Mouse (Mus musculus): Measurements from ENCODE around the gene Pitx1. TPM values are rescaled to one million over a fixed set of nuclear protein-coding genes. Genes with fewer than 3 reads are reported as not detected.

Pitx1 gene
- polyA plus RNA-seq, 1 experiment from 2014 or later: 37.5 TPM

GRCm38 (mm10) chr13:55829018-55829655 is 6.9 kb downstream of the Pitx1 start:
- WGBS: 14% methylated on average over 12 of the region's 12 CpGs
- peak overlapping the region; percentile 58 for H3K4me3 ChIP-seq
- peak overlapping the region; percentile 43 for H3K4me2 ChIP-seq
- peaks cover 89% of the 10 kb centered on the region for H3K27me3 ChIP-seq
- no peak for ATAC-seq (ENCODE audit: insufficient number of reproducible peaks, low FRiP score, low TSS enrichment, low read depth)
- no peaks in the 10 kb centered on the region for H3K36me3 ChIP-seq
- peak overlapping the region; percentile 61 for H3K27ac ChIP-seq
- peaks cover 63% of the 10 kb centered on the region for H3K4me1 ChIP-seq
- no peak overlapping the region for H3K9ac ChIP-seq
- no peaks in the 10 kb centered on the region for H3K9me3 ChIP-seq

- ATAC-seq (ENCODE audit: insufficient number of reproducible peaks, low FRiP score, low TSS enrichment, low read depth): no peak
- Histone ChIP-seq H3K4me1 (peaks cover 67% of the 10 kb centered on the region), H3K9me3 (no peaks in the 10 kb centered on the region), H3K27ac (peak overlapping the region; percentile 11; the same call in 1 of the 2 replicates), H3K9ac (peak overlapping the region; percentile 33), H3K36me3 (no peaks in the 10 kb centered on the region), H3K4me2 (peak overlapping the region; percentile 43), H3K27me3 (peaks cover 89% of the 10 kb centered on the region), H3K4me3 (peak overlapping the region; percentile 58)
- WGBS: 4% methylated on average over 49 of the region's 50 CpGs
Measured at GRCm38 (mm10) chr13:55828141-55829017, 7.6 kb downstream of the Pitx1 start.

- Histone ChIP-seq H3K4me1 (peaks cover 67% of the 10 kb centered on the region), H3K9ac (peak overlapping the region; percentile 33; the same call in 1 of the 2 replicates), H3K9me3 (no peaks in the 10 kb centered on the region), H3K4me2 (peak overlapping the region; percentile 43), H3K4me3 (peak overlapping the region; percentile 58), H3K36me3 (no peaks in the 10 kb centered on the region), H3K27ac (peak overlapping the region; percentile 11; the same call in 1 of the 2 replicates), H3K27me3 (peaks cover 89% of the 10 kb centered on the region)
- 7% methylated on average over 6 of the region's 6 CpGs for WGBS
- no peak for ATAC-seq (ENCODE audit: insufficient number of reproducible peaks, low FRiP score, low TSS enrichment, low read depth)
Measured at GRCm38 (mm10) chr13:55827679-55828140, 8.3 kb downstream of the Pitx1 start.

GRCm38 (mm10) chr13:55826796-55827678 is 9.0 kb downstream of the Pitx1 start:
- WGBS: 17% methylated on average over 13 of the region's 13 CpGs
- peak overlapping the region; percentile 44 for H3K4me2 ChIP-seq
- H3K27me3 ChIP-seq: peaks cover 89% of the 10 kb centered on the region
- peak overlapping the region; percentile 58 for H3K4me3 ChIP-seq
- H3K9me3 ChIP-seq: no peaks in the 10 kb centered on the region
- peaks cover 66% of the 10 kb centered on the region for H3K4me1 ChIP-seq
- no peak overlapping the region for H3K27ac ChIP-seq
- no peaks in the 10 kb centered on the region for H3K36me3 ChIP-seq
- H3K9ac ChIP-seq: no peak overlapping the region
- ATAC-seq (ENCODE audit: insufficient number of reproducible peaks, low FRiP score, low TSS enrichment, low read depth): no peak

- Histone ChIP-seq H3K4me1 (peaks cover 57% of the 10 kb centered on the region), H3K27me3 (peaks cover 87% of the 10 kb centered on the region), H3K27ac (no peak overlapping the region), H3K36me3 (no peaks in the 10 kb centered on the region), H3K9ac (no peak overlapping the region), H3K9me3 (no peaks in the 10 kb centered on the region), H3K4me3 (peak overlapping the region; percentile 23), H3K4me2 (peak overlapping the region; percentile 44)
- no peak for ATAC-seq (ENCODE audit: insufficient number of reproducible peaks, low FRiP score, low TSS enrichment, low read depth)
- WGBS: 4% methylated on average over 56 of the region's 56 CpGs
Measured at GRCm38 (mm10) chr13:55826008-55826671, 9.9 kb downstream of the Pitx1 start.

GRCm38 (mm10) chr13:55825245-55825681 is 10.7 kb downstream of the Pitx1 start:
- Histone ChIP-seq H3K27ac (no peak overlapping the region), H3K4me2 (peak overlapping the region; percentile 44), H3K36me3 (no peaks in the 10 kb centered on the region), H3K27me3 (peaks cover 83% of the 10 kb centered on the region), H3K4me3 (peak overlapping the region; percentile 23), H3K9me3 (no peaks in the 10 kb centered on the region), H3K9ac (no peak overlapping the region), H3K4me1 (peaks cover 48% of the 10 kb centered on the region)
- peak; percentile 20; the same call in 1 of the 2 replicates for ATAC-seq (ENCODE audit: insufficient number of reproducible peaks, low FRiP score, low TSS enrichment, low read depth)
- 5% methylated on average over 32 of the region's 32 CpGs for WGBS

GRCm38 (mm10) chr13:55824151-55824945 is 11.6 kb downstream of the Pitx1 start:
- Histone ChIP-seq H3K27ac (no peak overlapping the region), H3K9me3 (no peaks in the 10 kb centered on the region), H3K27me3 (peaks cover 77% of the 10 kb centered on the region), H3K9ac (no peak overlapping the region), H3K4me3 (no peak overlapping the region), H3K4me2 (no peak overlapping the region), H3K36me3 (no peaks in the 10 kb centered on the region), H3K4me1 (peaks cover 44% of the 10 kb centered on the region)
- WGBS: 18% methylated on average over 10 of the region's 10 CpGs
- ATAC-seq (ENCODE audit: insufficient number of reproducible peaks, low FRiP score, low TSS enrichment, low read depth): no peak

- Histone ChIP-seq H3K4me3 (no peak overlapping the region), H3K27me3 (peaks cover 59% of the 10 kb centered on the region), H3K9ac (no peak overlapping the region), H3K36me3 (no peaks in the 10 kb centered on the region), H3K4me2 (no peak overlapping the region), H3K4me1 (peaks cover 28% of the 10 kb centered on the region), H3K9me3 (no peaks in the 10 kb centered on the region), H3K27ac (no peak overlapping the region)
- WGBS: 55% methylated on average over 5 of the region's 5 CpGs
- ATAC-seq (ENCODE audit: insufficient number of reproducible peaks, low FRiP score, low TSS enrichment, low read depth): no peak
Measured at GRCm38 (mm10) chr13:55822499-55822898, 13.5 kb downstream of the Pitx1 start.

- H3K27me3 ChIP-seq: no peaks in the 10 kb centered on the region
- no peak for ATAC-seq (ENCODE audit: insufficient number of reproducible peaks, low FRiP score, low TSS enrichment, low read depth)
- H3K36me3 ChIP-seq: no peaks in the 10 kb centered on the region
- no peak overlapping the region for H3K4me3 ChIP-seq
- H3K4me2 ChIP-seq: no peak overlapping the region
- peaks cover 25% of the 10 kb centered on the region for H3K4me1 ChIP-seq
- H3K27ac ChIP-seq: no peak overlapping the region
- 78% methylated on average over 6 of the region's 6 CpGs for WGBS
- H3K9ac ChIP-seq: no peak overlapping the region
- no peaks in the 10 kb centered on the region for H3K9me3 ChIP-seq
Measured at GRCm38 (mm10) chr13:55814834-55815233, 21.2 kb downstream of the Pitx1 start.

- peak; percentile 60; the same call in 1 of the 2 replicates for ATAC-seq (ENCODE audit: insufficient number of reproducible peaks, low FRiP score, low TSS enrichment, low read depth)
- WGBS: 46% methylated on average over 5 of the region's 5 CpGs
- H3K27me3 ChIP-seq: no peaks in the 10 kb centered on the region
Measured at GRCm38 (mm10) chr13:55813490-55814016, 22.4 kb downstream of the Pitx1 start.

More at GRCm38 (mm10) chr13:55813490-55814016, 22.4 kb downstream of the Pitx1 start:
- Histone ChIP-seq H3K4me3 (no peak overlapping the region), H3K9me3 (no peaks in the 10 kb centered on the region), H3K4me2 (0 out of 2 replicates have a peak overlapping the region, but pooled peaks have one; percentile 20), H3K36me3 (no peaks in the 10 kb centered on the region), H3K27ac (peak overlapping the region; percentile 63), H3K9ac (no peak overlapping the region), H3K4me1 (peaks cover 25% of the 10 kb centered on the region)
